In genomic region chr17:90060168-90060567, GRCm38 (mm10) we compare ENCODE assay signal across 14 mouse cellular contexts.
DNase-seq lines count a peak whose midpoint lies in the region; ATAC-seq and TF ChIP-seq lines count a peak whose summit lies in the region.
"Had no signal": no experiment of that assay in that cellular context is flagged by ENCODE, and none has a peak within 500 bp of the region (broad histone marks: within the 10 kb centered on the region; RNA-seq: fewer than 3 reads in every experiment).

No protein-coding gene starts in this region.

- no peaks in the 10 kb centered on the region for H3K9me3 ChIP-seq in kidney, postnatal 0 days (replicated peaks; ENCODE audit: low read length)
- H3K9me3 ChIP-seq in hindbrain, embryonic 15.5 days = no peaks in the 10 kb centered on the region
- no peaks in the 10 kb centered on the region for H3K9me3 ChIP-seq in midbrain, embryonic 15.5 days
- H3K9me3 ChIP-seq: heart, embryonic 13.5 days had no signal

- no peak overlapping the region for H3K4me3 ChIP-seq in kidney, postnatal 0 days (replicated peaks; ENCODE audit: low read depth, low read length)
- H3K4me3 ChIP-seq in hindbrain, embryonic 15.5 days = no peak overlapping the region
- no peak overlapping the region for H3K4me3 ChIP-seq in midbrain, embryonic 15.5 days
- H3K4me3 ChIP-seq: heart, embryonic 13.5 days had no signal

- no peaks in the 10 kb centered on the region for H3K27me3 ChIP-seq in kidney, postnatal 0 days (ENCODE audit: insufficient read depth, low read length)
- H3K27me3 ChIP-seq in hindbrain, embryonic 15.5 days = no peaks in the 10 kb centered on the region
- no peaks in the 10 kb centered on the region for H3K27me3 ChIP-seq in midbrain, embryonic 15.5 days (replicated peaks)
- H3K27me3 ChIP-seq: heart, embryonic 13.5 days had no signal

- TF ChIP-seq CTCF in kidney, postnatal 0 days (IDR thresholded peaks at IDR 0.05; ENCODE audit: low read depth) = no peak

- 0 out of 2 replicates have a peak, but pooled peaks cover 3% of the 10 kb centered on the region for H3K4me1 ChIP-seq in kidney, postnatal 0 days (replicated peaks; ENCODE audit: insufficient read depth, low read length)
- H3K4me1 ChIP-seq in hindbrain, embryonic 15.5 days (replicated peaks) = peaks cover 22% of the 10 kb centered on the region
- peaks cover 11% of the 10 kb centered on the region for H3K4me1 ChIP-seq in midbrain, embryonic 15.5 days
- H3K4me1 ChIP-seq: heart, embryonic 13.5 days had no signal

- ATAC-seq in kidney, postnatal 0 days (replicated peaks; ENCODE audit: low FRiP score, low read depth) = no peak
- no peak for ATAC-seq in hindbrain, embryonic 15.5 days (ENCODE audit: low FRiP score, low read depth)
- ATAC-seq in midbrain, embryonic 15.5 days (replicated peaks) = no peak
- no peak for ATAC-seq in erythroblast, adult 5-6 weeks (replicated peaks; ENCODE audit: low FRiP score, poor library complexity, severe bottlenecking)
- ATAC-seq: CD4-positive, CD25-positive, alpha-beta regulatory T cell, adult 4 months had no signal

- no peak overlapping the region for H3K4me2 ChIP-seq in kidney, postnatal 0 days (ENCODE audit: low read length)
- no peak overlapping the region for H3K4me2 ChIP-seq in hindbrain, embryonic 15.5 days
- no peak overlapping the region for H3K4me2 ChIP-seq in midbrain, embryonic 15.5 days
- H3K4me2 ChIP-seq: heart, embryonic 13.5 days; lung, embryonic 14.5 days had no signal

- 33% methylated on average over 3 of the region's 3 CpGs for WGBS in kidney, postnatal 0 days
- WGBS in hindbrain, embryonic 15.5 days = 32% methylated on average over 3 of the region's 3 CpGs
- 34% methylated on average over 3 of the region's 3 CpGs for WGBS in midbrain, embryonic 15.5 days

- no peaks in the 10 kb centered on the region for H3K36me3 ChIP-seq in kidney, postnatal 0 days (ENCODE audit: insufficient read depth, low read length)
- no peaks in the 10 kb centered on the region for H3K36me3 ChIP-seq in hindbrain, embryonic 15.5 days
- H3K36me3 ChIP-seq in midbrain, embryonic 15.5 days (replicated peaks) = no peaks in the 10 kb centered on the region
- H3K36me3 ChIP-seq: heart, embryonic 13.5 days had no signal

- DNase-seq in kidney, postnatal 0 days (ENCODE audit: low spot score) = peak; percentile 29
- DNase-seq in kidney, adult 18-20 months = no peak
- DNase-seq in MN1 (ENCODE audit: low spot score) = peak; percentile 24
- DNase-seq in adrenal gland, postnatal 14 days = no peak
- no peak for DNase-seq in frontal cortex, postnatal 14 days (ENCODE audit: low spot score in 2 of 2)
- DNase-seq: adrenal gland, postnatal 10 days; kidney, postnatal 10 days had no signal

- no peak overlapping the region for H3K9ac ChIP-seq in kidney, postnatal 0 days (ENCODE audit: low read depth, low read length)
- no peak overlapping the region for H3K9ac ChIP-seq in hindbrain, embryonic 15.5 days
- no peak overlapping the region for H3K9ac ChIP-seq in midbrain, embryonic 15.5 days
- H3K9ac ChIP-seq: heart, embryonic 13.5 days; lung, embryonic 14.5 days had no signal

- H3K27ac ChIP-seq in kidney, postnatal 0 days = no peak overlapping the region
- peak overlapping the region; percentile 72 for H3K27ac ChIP-seq in hindbrain, embryonic 15.5 days (replicated peaks)
- H3K27ac ChIP-seq in midbrain, embryonic 15.5 days = peak overlapping the region; percentile 43; the same call in 1 of the 2 replicates
- H3K27ac ChIP-seq: heart, embryonic 13.5 days; macrophage had no signal

Comparison
In these comparisons a context has a peak if more than half of its experiments do, and no peak if none do; other contexts are left out.
1. DNase-seq: peak in kidney, postnatal 0 days (single experiment) and MN1 (single experiment); none in kidney, adult 18-20 months (single experiment), adrenal gland, postnatal 14 days (single experiment) and frontal cortex, postnatal 14 days (0 of 2).